Mouse (Mus musculus): ENCODE measurements around the gene Olfr211. TPM values are rescaled to one million over a fixed set of nuclear protein-coding genes. Genes with fewer than 3 reads are reported as not detected.

Olfr211 gene
- polyA plus RNA-seq, 1 experiment from 2014 or later: not detected

Other genes starting within 250 kb of the Olfr211 start
- 8.1 and 9.4 TPM in 2 replicates for gene Zfand4, start 224.9 kb upstream of the Olfr211 start, polyA plus RNA-seq (2014; fragmentation: Nextera tagmentation; extraction: Ambion mirVana)
- gene March8, start 151.1 kb upstream of the Olfr211 start, polyA plus RNA-seq (2014; fragmentation: Nextera tagmentation; extraction: Ambion mirVana): 47.9 and 52.8 TPM in 2 replicates
- 0.82 and 0.86 TPM in 2 replicates for gene Alox5, start 27.9 kb upstream of the Olfr211 start, polyA plus RNA-seq (2014; fragmentation: Nextera tagmentation; extraction: Ambion mirVana)
- gene Olfr212, start 17.4 kb downstream of the Olfr211 start, polyA plus RNA-seq (2014; fragmentation: Nextera tagmentation; extraction: Ambion mirVana): not detected in 2 replicates
- not detected in 2 replicates for gene Olfr213, start 49.4 kb downstream of the Olfr211 start, polyA plus RNA-seq (2014; fragmentation: Nextera tagmentation; extraction: Ambion mirVana)
- gene Gm5580, start 62.0 kb downstream of the Olfr211 start, polyA plus RNA-seq (2014; fragmentation: Nextera tagmentation; extraction: Ambion mirVana): 0.36 and 0.54 TPM in 2 replicates
- not detected in 2 replicates for gene Olfr214, start 65.1 kb downstream of the Olfr211 start, polyA plus RNA-seq (2014; fragmentation: Nextera tagmentation; extraction: Ambion mirVana)
- not detected in 2 replicates for gene Olfr215, start 95.1 kb downstream of the Olfr211 start, polyA plus RNA-seq (2014; fragmentation: Nextera tagmentation; extraction: Ambion mirVana)
- 313 and 337 TPM in 2 replicates for gene Zfp422, start 139.9 kb downstream of the Olfr211 start, polyA plus RNA-seq (2014; fragmentation: Nextera tagmentation; extraction: Ambion mirVana)
- gene Depp1, start 161.5 kb downstream of the Olfr211 start, polyA plus RNA-seq (2014; fragmentation: Nextera tagmentation; extraction: Ambion mirVana): 9.8 and 12.0 TPM in 2 replicates
- gene Rassf4, start 184.9 kb downstream of the Olfr211 start, polyA plus RNA-seq (2014; fragmentation: Nextera tagmentation; extraction: Ambion mirVana): 60.7 and 78.3 TPM in 2 replicates
- 0.07 and 0.12 TPM in 2 replicates for gene Tmem72, start 227.8 kb downstream of the Olfr211 start, polyA plus RNA-seq (2014; fragmentation: Nextera tagmentation; extraction: Ambion mirVana)